Mouse (Mus musculus): Measurements from ENCODE around the gene Vipr1. TPM values are rescaled to one million over a fixed set of nuclear protein-coding genes. Genes with fewer than 3 reads are reported as not detected.

Gene Vipr1
- total RNA-seq, 2 experiments from 2014 or later, result 25.2 to 27.2 TPM

GRCm38 (mm10) chr9:121630627-121631026, 11.9 kb upstream of the Vipr1 start:
- intact Hi-C loops (cut with DNase I), result no loop called here
- no peak for DNase-seq (ENCODE audit: low spot score in 2 of 2)

- DNase-seq (ENCODE audit: low spot score in 2 of 2), result no peak
- intact Hi-C loops (cut with DNase I), result no loop called here
Observed at GRCm38 (mm10) chr9:121631946-121632345, 10.6 kb upstream of the Vipr1 start.

GRCm38 (mm10) chr9:121632891-121633290, 9.6 kb upstream of the Vipr1 start:
- intact Hi-C loops (cut with DNase I), result no loop called here
- DNase-seq (ENCODE audit: low spot score in 2 of 2), result no peak

- intact Hi-C loops (cut with DNase I), result no loop called here
- DNase-seq (ENCODE audit: low spot score in 2 of 2), result no peak
Observed at GRCm38 (mm10) chr9:121633306-121633705, 9.2 kb upstream of the Vipr1 start.

- intact Hi-C loops (cut with DNase I), result no loop called here
- no peak for DNase-seq (ENCODE audit: low spot score in 2 of 2)
Observed at GRCm38 (mm10) chr9:121635835-121636576, 6.5 kb upstream of the Vipr1 start.

GRCm38 (mm10) chr9:121639790-121640189, 2.7 kb upstream of the Vipr1 start:
- intact Hi-C loops (cut with DNase I), result loop anchor here (2.0 kb wide), 1 partner anchor 27 kb away; no protein-coding TSS in a partner anchor
- DNase-seq (ENCODE audit: low spot score in 2 of 2), result peak; percentile 83 to 88

GRCm38 (mm10) chr9:121641235-121641915, 1.1 kb upstream of the Vipr1 start:
- intact Hi-C loops (cut with DNase I), result loop anchor here (2.0 kb wide), 1 partner anchor 25 kb away; no protein-coding TSS in a partner anchor
- DNase-seq (ENCODE audit: low spot score in 2 of 2), result peak in 1 of 2 experiments; percentile 59

- peak; percentile 77 to 82 for DNase-seq (ENCODE audit: low spot score in 2 of 2)
- intact Hi-C loops (cut with DNase I), result no loop called here
Observed at GRCm38 (mm10) chr9:121642001-121642400, 515 bp upstream of the Vipr1 start, which contains the start of gene Lyzl4. Gene Lyzl4 (minus strand): TSS chr9:121642096.

- intact Hi-C loops (cut with DNase I), result no loop called here
- DNase-seq (ENCODE audit: low spot score in 2 of 2), result no peak
Observed at GRCm38 (mm10) chr9:121644855-121645254, 2.3 kb downstream of the Vipr1 start.

GRCm38 (mm10) chr9:121647026-121647425, 4.5 kb downstream of the Vipr1 start:
- intact Hi-C loops (cut with DNase I), result no loop called here
- DNase-seq (ENCODE audit: low spot score in 2 of 2), result no peak

- DNase-seq (ENCODE audit: low spot score in 2 of 2), result no peak
- intact Hi-C loops (cut with DNase I), result no loop called here
Observed at GRCm38 (mm10) chr9:121653668-121654067, 11.2 kb downstream of the Vipr1 start.

GRCm38 (mm10) chr9:121656322-121656721, 13.8 kb downstream of the Vipr1 start:
- intact Hi-C loops (cut with DNase I), result loop anchor here (5.0 kb wide), 1 partner anchor 669 kb away; no protein-coding TSS in a partner anchor
- no peak for DNase-seq (ENCODE audit: low spot score in 2 of 2)

- DNase-seq (ENCODE audit: low spot score in 2 of 2), result no peak
- intact Hi-C loops (cut with DNase I), result loop anchor here (5.0 kb wide), 1 partner anchor 670 kb away; no protein-coding TSS in a partner anchor
Observed at GRCm38 (mm10) chr9:121657143-121657542, 14.6 kb downstream of the Vipr1 start.

- no peak for DNase-seq (ENCODE audit: low spot score in 2 of 2)
- intact Hi-C loops (cut with DNase I), result loop anchor here (5.0 kb wide), 1 partner anchor 671 kb away; no protein-coding TSS in a partner anchor
Observed at GRCm38 (mm10) chr9:121658248-121658647, 15.7 kb downstream of the Vipr1 start.

GRCm38 (mm10) chr9:121659791-121660190, 17.3 kb downstream of the Vipr1 start:
- intact Hi-C loops (cut with DNase I), result loop anchor here (5.0 kb wide), 1 partner anchor 672 kb away; no protein-coding TSS in a partner anchor
- no peak for DNase-seq (ENCODE audit: low spot score in 2 of 2)

GRCm38 (mm10) chr9:121663467-121663866, 21.0 kb downstream of the Vipr1 start:
- intact Hi-C loops (cut with DNase I), result no loop called here
- DNase-seq (ENCODE audit: low spot score in 2 of 2), result peak; percentile 57 to 62

- peak in 1 of 2 experiments; percentile 66 for DNase-seq (ENCODE audit: low spot score in 2 of 2)
- intact Hi-C loops (cut with DNase I), result no loop called here
Observed at GRCm38 (mm10) chr9:121664104-121664503, 21.6 kb downstream of the Vipr1 start.

- intact Hi-C loops (cut with DNase I), result loop anchor here (2.0 kb wide), 1 partner anchor 26 kb away; no protein-coding TSS in a partner anchor
- DNase-seq (ENCODE audit: low spot score in 2 of 2), result peak; percentile 69 to 76
Observed at GRCm38 (mm10) chr9:121666957-121667630, 24.6 kb downstream of the Vipr1 start.

GRCm38 (mm10) chr9:121667822-121668221, 25.3 kb downstream of the Vipr1 start:
- intact Hi-C loops (cut with DNase I), result loop anchor here (2.0 kb wide), 1 partner anchor 27 kb away; no protein-coding TSS in a partner anchor
- peak; percentile 41 to 52 for DNase-seq (ENCODE audit: low spot score in 2 of 2)

GRCm38 (mm10) chr9:121669348-121669791, 26.9 kb downstream of the Vipr1 start:
- intact Hi-C loops (cut with DNase I), result no loop called here
- DNase-seq (ENCODE audit: low spot score in 2 of 2), result peak; percentile 48
